Mouse (Mus musculus) cerebellum, adult 11 months (tissue): ENCODE results near the gene Rbm25.
A peak's percentile ranks its signal among the peaks of the same experiment; 100 is the strongest.
"Not testable (repeated sequence)": the region's sequence is repeated elsewhere in the genome, so short reads cannot be mapped to it uniquely, and the experiment has no call there.

ENCODE experiments used
- DNase-seq: peaks from one replicate; pipeline ENCODE4 v3.0.0; 2022

Rbm25 gene

DNA sequence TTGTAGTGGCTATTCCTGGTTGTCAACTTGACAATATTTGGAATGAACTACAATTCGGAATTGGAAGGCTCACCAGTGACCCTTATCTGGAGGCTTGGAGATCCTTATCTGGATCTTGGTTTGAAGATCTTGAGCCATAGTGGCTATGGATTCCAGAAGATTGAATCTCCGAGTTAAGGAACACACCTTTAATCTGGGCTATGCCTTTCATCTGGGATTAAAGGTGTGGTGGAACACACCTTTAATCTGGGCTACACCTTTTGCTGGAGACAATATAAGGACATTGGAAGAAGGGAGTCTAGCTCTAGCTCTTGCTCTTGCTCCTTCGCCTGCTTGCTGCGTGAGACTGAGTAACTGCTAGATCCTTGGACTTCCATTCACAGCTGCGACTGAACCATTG lies at the start of gene Rbm25:
TSS of gene Rbm25 (plus strand) at position 301 of the 400 bp plus-strand sequence.
- not testable (repeated sequence) for DNase-seq

DNA sequence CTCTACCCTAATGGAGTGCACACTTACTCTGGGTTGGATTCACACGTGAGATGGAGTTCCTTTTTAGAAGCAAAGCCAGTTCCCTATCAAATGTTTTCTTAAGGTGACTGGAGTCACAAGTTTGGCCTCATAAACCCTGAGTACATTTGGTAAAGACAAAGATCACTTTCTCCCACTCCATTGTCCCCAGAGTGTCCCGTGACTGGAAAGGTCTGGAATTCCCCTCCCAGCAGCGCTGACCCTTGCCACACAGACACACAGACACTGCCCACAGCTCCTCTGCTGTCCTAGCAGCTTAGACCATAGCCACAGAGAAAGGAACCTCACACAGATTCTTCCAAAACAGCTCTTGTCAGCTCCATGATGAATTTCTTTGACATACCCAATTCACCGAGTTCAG lies 48.9 kb upstream of the Rbm25 start:
- no peak for DNase-seq

DNA sequence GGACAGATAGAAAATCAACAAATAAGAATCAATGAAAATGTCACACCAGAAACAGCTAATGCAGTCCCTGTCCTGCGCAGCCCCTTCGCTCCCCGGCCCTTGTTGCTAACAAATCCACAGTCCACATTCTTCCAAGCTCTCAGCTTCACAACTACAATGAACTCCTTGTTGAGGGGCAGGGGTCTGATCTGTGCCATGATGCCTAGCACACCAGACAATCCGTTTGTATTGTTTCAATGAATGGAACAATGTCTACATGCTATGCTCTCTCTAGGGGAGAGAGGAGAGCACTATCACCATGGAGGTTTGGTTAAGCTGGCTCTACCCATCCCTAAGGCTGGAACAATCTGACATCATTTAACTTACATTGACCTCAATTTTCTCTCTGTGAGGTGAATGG lies 48.3 kb upstream of the Rbm25 start:
- DNase-seq = no peak

DNA sequence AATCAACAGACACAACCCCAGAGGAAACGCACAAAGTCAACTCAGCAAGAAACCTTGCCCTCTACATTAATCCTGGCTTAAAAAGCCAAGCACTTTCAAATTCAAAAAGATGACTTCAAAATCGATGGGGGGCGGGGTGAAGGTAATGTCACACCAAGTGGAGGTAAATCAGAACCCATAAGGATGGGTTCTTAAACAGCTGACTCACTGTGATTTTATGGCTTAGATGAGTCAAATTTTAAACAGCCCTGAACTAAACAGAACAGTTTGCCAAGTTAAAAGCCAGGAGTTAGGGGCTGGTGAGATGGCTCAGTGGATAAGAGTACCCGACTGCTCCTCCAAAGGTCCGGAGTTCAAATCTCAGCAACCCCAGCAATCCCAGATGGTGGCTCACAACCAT lies 44.4 kb upstream of the Rbm25 start:
- no peak for DNase-seq

DNA sequence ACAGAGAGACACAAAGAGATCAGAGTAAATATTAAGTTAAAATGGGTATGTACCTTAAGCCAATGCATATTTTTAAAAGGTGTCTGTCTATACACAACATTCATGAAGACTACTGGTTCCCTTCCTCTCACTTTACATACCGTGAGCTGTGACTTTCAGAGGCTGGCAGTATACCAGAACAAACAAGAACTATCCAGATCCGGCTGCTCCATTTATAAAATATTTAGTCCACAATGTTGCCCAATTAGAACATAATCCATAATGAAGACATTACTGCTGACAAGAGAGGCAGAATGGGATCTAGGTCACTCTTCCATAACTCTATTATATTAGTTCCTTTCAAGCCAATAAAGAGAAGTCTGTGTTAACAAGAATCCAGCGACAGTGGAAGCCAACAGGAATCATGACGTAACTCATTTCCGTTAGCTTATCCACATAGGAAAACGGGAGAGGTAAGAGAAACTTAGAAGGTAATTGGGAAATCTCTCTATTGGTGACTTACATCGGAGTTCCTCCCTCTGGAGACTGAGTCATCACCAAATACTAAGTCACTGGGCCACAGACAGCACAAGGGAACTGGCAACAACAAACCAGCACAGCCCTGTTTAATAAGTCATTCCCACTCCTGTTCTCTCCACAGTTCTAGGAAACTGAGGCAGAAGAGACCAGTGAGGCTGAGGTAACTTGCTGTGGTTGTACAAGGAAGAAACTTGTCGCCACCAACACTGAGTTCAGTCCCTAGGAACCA lies 39.1 kb upstream of the Rbm25 start:
- no peak for DNase-seq

DNA sequence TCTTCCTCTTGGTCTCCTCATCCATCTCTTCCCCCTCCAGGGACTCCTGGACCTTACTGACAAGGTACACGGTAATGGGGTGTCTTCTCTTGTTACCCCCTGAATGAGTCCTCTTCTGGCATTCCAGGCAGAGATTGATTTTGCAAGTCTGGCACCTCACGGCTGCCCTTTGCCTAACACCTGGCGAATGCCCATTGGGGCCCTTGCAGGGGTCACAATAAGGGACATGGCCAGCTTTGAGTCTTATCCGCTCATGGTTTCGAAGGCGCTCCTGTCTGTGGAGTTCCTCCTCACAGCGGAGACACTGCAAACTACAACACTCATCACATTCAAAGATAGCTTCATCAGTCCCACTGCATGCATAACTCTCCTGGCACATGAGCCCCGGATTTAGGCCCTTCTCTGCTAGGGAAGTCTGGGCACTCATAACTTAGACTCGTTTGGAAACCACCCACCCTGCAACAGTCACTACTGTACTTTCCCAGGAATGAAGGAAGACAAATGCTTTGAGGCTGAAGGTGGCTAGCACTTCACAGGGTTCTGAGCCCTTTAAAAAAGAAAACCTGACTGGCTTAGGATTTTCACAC lies 36.5 kb upstream of the Rbm25 start:
- DNase-seq = no peak

DNA sequence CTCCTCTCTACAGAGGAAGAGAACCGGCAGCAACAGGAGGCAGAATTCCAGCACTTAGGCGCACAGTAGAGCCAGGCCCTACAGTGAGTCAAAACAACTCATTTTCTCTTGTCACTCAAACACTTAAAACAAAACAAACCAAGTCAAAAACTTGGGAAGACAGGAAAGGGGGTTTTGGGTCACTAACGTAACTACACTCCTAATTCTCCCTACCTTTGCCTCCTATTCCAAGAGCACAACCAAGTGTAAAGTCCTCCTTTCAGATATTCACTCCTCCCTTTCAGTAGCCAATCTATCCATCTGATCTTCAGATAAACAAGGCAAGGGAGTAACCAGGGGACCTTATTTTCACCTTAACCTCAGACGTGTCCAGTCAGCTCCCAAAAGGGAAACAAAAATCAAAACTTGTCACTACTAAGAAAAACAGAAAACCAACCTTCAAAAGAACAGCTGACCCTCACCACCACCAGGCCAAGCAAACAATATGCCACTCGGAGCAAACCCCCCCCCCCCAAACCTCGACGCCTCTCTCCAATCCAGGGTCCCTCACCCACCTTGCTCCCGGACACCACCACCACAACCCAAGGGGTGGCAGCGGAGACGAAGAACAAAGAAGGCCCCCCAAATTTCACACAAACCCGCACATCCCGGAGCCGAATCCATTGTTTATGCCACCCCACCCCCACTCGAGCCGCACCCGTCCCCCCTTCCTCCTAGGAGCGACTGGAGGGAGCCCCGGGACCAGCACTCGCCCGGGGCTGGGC lies 34.7 kb upstream of the Rbm25 start:
- DNase-seq = no peak

DNA sequence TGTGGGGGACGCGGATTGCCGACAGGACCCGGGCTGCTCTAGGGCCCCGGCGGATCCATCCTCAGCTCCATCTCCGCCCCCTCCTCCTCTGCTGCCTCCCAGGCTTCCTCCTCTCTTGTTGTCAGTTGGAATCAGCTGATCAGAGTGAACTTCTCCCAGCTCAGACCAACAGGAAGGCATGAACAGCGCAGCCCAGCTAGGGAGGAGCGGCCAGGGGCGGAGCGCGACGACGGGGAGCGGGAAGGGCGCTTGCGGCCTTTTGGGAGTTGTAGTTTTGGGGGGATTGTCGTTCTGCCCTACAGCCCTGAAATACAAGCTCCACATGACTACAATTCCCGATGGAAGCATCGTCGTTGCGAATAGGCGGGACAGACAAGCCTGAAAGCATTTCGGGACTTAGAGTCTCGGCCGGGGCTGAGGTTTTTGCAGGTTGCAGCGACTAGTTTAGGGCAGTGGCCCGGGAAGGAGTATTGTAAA lies 34.0 kb upstream of the Rbm25 start, which contains the start of gene Zfyve1:
TSS of gene Zfyve1 (minus strand) at position 198 of the 477 bp plus-strand sequence.
- DNase-seq = peak; percentile 87

DNA sequence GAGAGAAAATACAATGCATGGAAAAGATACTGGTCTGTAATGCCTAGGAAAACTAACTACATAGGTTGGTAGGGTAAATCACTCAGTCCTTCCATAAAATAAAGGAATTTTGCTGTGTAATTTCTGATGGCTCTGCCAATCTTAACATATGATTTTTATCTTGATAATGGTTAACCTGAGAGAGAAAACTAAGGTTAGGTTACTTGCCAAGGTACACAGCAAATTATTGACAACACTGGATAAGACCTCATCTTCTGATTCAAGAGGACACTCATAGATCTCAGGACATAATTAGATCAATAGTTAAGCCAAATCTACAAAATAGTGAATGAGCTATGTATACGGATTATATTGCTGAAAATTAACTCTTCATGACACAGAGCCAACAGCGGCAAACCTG lies 33.2 kb upstream of the Rbm25 start:
- no peak for DNase-seq

DNA sequence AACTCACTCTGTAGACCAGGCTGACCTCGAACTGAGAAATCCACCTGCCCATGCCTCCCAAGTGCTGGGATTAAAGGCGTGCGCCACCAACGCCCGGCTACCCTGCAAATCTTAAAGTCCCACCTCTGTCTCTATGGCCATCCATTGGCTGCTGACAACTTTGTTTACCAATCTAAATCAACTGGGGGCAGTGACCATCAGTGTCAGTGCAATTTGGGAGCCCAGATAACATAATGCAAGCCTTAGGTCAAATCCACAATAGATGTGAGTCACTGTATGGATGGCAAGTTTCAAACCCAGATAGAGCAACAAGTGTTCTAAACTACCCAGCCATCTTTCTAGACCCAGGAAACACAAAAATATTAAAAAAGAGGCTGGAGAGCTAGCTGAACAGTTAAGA lies 28.8 kb upstream of the Rbm25 start:
- no peak for DNase-seq

DNA sequence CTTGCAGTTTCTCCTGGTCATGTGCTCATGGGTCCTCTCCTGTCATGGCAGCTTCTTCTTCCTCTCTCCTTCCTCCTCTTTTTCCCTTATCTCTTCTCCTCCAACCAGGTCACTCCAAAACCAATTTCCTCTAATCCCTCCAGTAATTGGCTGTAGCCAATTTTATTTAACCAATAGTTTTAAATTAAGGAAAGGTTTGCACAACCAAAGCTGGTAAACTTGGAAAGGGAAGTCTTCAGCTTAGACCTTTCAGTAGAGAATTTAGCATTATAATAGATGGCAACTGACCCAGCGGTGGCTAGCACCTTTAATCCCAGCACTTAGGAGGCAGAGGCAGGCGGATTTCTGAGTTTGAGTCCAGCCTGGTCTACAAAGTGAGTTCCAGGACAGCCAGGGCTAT lies 24.6 kb upstream of the Rbm25 start:
- DNase-seq = not testable (repeated sequence)

DNA sequence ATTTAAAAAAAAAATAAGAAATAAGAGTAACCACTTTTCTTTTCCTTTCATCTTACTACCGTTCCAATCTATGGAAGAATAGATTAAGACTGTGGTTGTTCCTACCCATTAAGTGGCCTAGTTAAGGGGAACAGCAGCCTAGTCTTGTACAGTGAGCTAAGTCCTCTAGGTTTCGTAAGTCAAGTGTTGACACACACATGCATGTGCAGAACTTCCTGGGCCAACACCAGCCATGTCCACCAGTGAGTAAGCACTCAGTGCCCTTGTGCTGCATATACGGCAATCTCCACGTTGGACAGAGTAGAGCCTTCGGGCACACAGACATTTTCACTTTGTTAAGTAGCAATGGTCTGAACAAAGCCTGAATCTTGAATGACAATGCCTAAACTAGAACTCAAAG lies 13.8 kb upstream of the Rbm25 start:
- DNase-seq = no peak

DNA sequence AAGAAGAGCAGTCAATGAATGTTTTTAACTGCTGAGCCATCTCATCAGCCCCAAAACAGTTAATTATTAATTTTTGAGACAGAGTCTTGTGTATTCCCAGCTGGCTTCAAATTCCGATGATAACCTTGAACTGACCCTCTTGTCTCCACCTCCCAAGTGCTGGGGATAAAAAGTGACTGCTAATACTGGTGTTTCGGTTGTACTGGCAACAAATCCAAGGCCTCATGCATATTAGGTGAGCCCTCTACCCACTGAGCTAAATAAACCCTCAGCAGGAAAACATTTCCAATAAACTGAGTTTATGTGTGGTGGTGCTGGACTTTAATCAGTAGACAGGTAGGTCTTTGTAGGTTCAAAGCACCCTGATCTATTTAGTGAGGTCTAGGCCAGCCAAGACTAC lies 12.1 kb upstream of the Rbm25 start:
- DNase-seq = no peak

DNA sequence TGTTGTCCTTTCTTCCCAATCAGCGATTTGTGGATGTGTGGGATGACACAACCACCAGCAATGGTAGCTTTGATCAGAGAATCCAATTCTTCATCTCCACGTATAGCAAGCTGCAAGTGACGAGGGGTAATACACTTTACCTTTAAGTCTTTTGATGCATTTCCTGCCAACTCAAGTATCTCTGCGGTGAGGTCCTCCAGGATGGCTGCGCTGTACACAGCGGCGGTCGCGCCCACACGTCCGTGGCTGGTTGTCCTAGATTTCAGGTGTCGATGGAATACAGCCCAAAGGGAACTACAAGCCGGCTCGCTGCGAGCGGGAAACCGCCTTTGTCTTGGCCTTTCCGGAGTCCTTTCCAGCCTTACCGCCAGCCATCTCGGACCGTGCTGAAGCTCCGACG lies 10.3 kb upstream of the Rbm25 start:
- DNase-seq = not testable (repeated sequence)

DNA sequence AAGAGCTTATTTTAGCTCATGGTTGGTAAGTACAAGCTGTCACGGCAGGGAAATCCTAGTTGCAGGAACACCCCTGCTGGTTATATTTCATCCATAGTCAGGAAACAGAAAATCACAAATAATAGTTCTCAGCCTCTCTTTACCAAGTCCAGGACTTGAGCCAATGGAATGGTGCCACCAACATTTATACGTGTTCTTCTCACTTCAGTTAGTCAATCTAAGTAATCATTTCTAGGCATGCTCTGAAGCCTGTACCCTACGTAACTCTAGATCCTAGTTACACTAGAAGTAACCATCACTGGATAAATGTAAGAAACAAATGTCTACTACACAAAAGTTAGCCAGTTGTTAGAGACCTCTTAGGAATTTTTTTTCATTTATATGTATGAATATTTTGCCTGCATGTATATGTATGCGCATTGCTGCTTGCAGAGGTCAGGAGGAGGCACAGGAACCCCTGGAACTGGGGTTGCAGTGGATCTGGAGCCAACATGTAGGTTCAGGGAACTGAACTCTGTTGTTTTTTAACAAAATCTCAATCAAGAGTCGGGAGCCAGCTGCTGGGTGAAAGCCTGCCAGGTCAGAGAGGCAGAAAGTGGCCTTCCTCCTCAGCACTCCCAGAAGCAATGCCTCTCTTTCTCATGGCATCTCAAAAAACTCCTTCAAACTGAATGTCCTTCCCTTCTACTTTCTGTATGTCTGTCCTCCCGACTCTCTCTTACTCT lies 8.8 kb upstream of the Rbm25 start:
- no peak for DNase-seq

DNA sequence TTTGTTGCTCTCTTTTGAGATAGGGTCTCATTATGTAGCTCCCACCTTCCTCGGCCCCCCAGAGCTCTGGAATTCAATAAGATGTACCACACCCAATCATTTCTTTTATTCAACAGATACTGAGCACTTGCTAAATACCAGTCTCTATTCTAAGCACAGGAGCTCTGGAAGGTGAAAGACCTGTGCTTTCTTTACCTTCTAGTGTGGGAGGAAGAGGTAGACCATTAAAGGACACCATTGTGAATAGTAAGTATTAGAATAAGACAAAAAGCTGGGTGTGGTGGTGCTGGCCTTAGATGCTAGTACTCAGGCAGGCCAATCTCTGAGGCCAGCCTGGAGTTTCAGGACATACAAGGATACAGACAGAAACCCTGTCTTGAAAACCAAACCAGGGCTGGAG lies 6.7 kb upstream of the Rbm25 start:
- DNase-seq = no peak

DNA sequence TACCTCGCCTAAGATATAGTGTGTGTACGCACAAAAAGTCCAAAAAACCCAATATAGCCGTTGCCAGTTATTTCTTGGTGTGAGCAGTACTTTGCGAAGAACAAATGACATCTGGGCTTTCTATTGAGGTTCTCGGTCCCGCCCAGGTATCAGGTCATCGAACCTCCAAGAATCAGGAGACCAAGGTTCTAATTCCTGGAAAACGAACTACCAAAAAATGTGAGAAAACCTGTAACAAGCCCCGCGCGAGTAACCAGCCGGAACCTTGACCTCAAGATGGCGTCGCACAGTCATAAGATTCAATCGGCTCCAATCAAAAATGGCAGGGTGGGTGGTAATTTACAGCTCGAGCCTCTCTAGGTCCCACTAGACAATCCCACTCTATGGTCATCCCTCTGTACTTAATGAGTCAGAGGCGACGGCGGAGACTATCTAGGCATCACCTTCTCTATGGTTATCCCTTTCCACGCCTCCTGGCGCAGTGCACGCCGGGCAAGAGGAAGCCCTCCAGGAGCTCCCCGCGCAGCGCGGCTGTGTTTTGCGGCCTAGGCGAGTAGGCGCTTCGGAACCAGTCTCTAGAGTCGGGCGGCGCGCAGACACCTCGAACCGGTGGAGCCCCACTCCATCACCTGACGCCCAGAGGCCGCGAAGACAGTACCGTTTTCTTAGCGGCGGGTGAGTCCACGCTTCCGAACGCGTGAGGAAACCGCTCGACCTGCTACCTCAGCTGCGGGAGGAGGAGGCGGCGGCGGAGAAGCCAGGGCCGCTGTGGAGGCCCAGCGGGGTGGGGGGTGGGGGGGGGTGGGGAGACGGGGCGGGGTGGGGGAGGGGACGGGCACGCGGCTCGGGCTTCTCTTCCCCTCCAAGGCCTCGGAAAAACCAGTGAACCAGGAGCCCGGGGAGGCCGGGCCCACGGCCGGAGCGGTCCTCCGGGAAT lies 975 bp downstream of the Rbm25 start:
- DNase-seq = peak; percentile 95

DNA sequence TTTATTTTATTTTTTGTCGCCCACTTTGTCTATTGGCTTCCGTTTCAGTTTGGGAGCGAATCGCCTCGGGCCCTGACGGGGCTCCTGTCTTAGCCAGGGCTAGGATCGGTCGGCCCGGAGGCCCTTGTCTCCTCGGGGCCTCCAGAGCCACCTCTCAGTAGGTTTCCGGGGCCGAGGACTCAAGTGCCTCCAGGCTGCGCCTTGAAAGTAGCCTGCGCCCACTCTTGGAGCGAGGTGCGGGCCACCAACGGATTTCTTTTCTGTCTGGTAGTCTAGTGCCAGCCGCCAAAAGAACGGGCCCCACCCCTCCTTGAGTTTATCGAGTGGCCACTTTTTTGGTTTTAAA lies 1.6 kb downstream of the Rbm25 start:
- peak; percentile 38 for DNase-seq

DNA sequence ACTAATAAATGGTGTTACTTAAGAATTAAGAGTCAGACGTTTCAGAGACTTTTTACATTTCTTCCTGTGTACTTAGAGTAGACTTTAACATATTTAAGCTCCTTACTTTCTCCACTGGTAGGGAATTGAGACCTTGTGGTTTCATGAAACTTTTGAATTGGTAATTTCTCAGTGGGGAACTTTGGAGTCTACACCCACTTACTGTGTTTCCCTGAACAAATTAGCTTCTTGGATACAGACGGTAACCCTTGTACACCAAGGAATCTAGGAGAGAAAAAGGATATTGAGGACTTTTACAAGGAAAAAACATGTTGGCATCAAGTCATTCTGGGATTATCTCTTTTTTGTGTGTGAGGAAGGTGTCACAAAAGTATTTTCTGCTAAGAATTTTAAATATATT lies 2.8 kb downstream of the Rbm25 start:
- no peak for DNase-seq

DNA sequence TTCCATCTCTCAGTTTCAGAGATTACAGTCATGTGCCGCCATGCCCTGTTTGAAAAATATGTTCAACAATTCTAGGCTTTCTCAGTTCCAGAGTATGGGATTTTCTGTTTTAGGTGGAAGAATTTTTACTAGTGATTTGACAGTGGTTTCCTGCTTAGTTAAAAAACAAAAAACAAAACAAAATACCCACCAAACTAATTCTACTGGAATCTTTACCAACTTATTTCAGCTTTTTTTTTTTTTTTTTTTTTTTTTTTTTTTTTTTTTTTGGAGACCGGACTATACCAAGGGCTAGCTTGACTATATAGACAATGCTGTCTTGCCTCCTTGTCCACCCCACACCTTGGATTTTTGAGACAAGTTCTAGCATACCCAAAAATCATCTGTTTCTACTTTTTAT lies 10.2 kb downstream of the Rbm25 start:
- DNase-seq = no peak

DNA sequence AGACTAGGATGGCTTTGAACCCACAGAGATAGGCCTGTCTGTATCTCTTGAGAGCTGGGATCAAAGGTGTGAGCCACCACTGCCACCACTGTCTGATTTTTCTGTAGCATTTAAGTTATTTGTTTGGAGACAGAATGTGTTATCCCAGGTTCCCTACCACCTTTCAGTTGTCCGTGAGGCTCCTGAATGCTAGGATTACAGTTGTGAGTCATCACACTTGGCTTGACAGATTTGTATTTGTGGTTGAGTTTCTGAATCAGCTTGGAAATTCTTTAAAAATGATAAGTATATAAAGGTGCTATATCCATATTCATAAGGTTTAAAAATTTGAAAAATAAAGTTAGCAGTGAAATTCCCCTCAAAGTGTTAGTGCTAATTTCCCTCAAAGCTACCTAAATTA lies 12.1 kb downstream of the Rbm25 start:
- no peak for DNase-seq

DNA sequence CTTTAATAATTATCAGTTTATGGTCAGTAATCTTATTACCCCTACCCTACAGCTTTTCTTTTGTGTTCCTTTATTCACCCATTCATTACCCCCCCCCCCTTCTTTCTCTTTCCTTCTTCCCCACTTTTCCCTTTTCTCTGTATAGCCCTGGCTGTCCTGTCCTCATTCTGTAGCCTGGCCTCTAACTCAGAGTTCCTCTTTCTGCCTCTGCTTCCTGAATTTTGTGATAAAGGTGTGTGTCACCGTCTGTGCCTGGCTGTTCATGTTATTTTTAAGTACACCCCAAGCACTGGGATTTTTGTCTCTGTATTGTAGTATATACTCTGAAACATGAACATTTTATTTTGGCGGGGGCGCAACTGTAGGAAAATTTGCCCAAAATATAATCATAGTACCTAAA lies 19.3 kb downstream of the Rbm25 start:
- DNase-seq = no peak
